Mouse (Mus musculus): ENCODE results near the gene Gm21860.
"Not testable (repeated sequence)": the region's sequence is repeated elsewhere in the genome, so short reads cannot be mapped to it uniquely, and the experiment has no call there.

Gene Gm21860

GRCm38 (mm10) chrY:90754721-90755120, at the start of gene Gm21860:
Gm21860 (minus strand) TSS chrY:90754821.
- not testable (repeated sequence) for DNase-seq (ENCODE audit: low read depth, low spot score)

GRCm38 (mm10) chrY:90784438-90784837, 29.8 kb upstream of the Gm21860 start, which contains the start of gene Gm47283:
Gm47283 (plus strand) TSS chrY:90784738.
- DNase-seq (ENCODE audit: low read depth, low spot score) = not testable (repeated sequence)

- DNase-seq (ENCODE audit: low read depth, low spot score) = not testable (repeated sequence)
These were observed 9.4 kb downstream of the Gm21860 start for GRCm38 (mm10) chrY:90745256-90745655.

GRCm38 (mm10) chrY:90744381-90744981, 10.1 kb downstream of the Gm21860 start:
- not testable (repeated sequence) for DNase-seq (ENCODE audit: low read depth, low spot score)

- no peak for DNase-seq (ENCODE audit: low read depth, low spot score)
These were observed 10.8 kb downstream of the Gm21860 start for GRCm38 (mm10) chrY:90743811-90744220.

GRCm38 (mm10) chrY:90743053-90743810, 11.4 kb downstream of the Gm21860 start:
- DNase-seq (ENCODE audit: low read depth, low spot score) = not testable (repeated sequence)

- not testable (repeated sequence) for DNase-seq (ENCODE audit: low read depth, low spot score)
These were observed 12.2 kb downstream of the Gm21860 start for GRCm38 (mm10) chrY:90742261-90743052.

GRCm38 (mm10) chrY:90741452-90742260, 13.0 kb downstream of the Gm21860 start:
- not testable (repeated sequence) for DNase-seq (ENCODE audit: low read depth, low spot score)

GRCm38 (mm10) chrY:90741006-90741405, 13.6 kb downstream of the Gm21860 start:
- not testable (repeated sequence) for DNase-seq (ENCODE audit: low read depth, low spot score)

GRCm38 (mm10) chrY:90740013-90740561, 14.5 kb downstream of the Gm21860 start:
- no peak for DNase-seq (ENCODE audit: low read depth, low spot score)

GRCm38 (mm10) chrY:90739531-90740012, 15.0 kb downstream of the Gm21860 start:
- not testable (repeated sequence) for DNase-seq (ENCODE audit: low read depth, low spot score)

GRCm38 (mm10) chrY:90738841-90739530, 15.6 kb downstream of the Gm21860 start:
- not testable (repeated sequence) for DNase-seq (ENCODE audit: low read depth, low spot score)

GRCm38 (mm10) chrY:90738431-90738680, 16.3 kb downstream of the Gm21860 start:
- DNase-seq (ENCODE audit: low read depth, low spot score) = no peak

GRCm38 (mm10) chrY:90737606-90738430, 16.8 kb downstream of the Gm21860 start:
- DNase-seq (ENCODE audit: low read depth, low spot score) = no peak

GRCm38 (mm10) chrY:90736217-90737000, 18.2 kb downstream of the Gm21860 start:
- DNase-seq (ENCODE audit: low read depth, low spot score) = not testable (repeated sequence)

GRCm38 (mm10) chrY:90735181-90735895, 19.3 kb downstream of the Gm21860 start:
- DNase-seq (ENCODE audit: low read depth, low spot score) = not testable (repeated sequence)

- DNase-seq (ENCODE audit: low read depth, low spot score) = not testable (repeated sequence)
These were observed 20.3 kb downstream of the Gm21860 start for GRCm38 (mm10) chrY:90734334-90734696.
